Mouse (Mus musculus) embryonic fibroblast, embryonic 13.5 days (primary cell): ENCODE results near the gene Lrrc28. TPM values are rescaled to one million over a fixed set of nuclear protein-coding genes. Genes with fewer than 3 reads are reported as not detected.

Experiments
- H3K27ac ChIP-seq: 2 replicates; pipeline ENCODE4 v1.5.1; 2012; ENCODE audit warnings: low read length, control low read depth, inconsistent platforms; ENCODE audit not compliant: insufficient read depth
- H3K4me1 ChIP-seq: 2 replicates; pipeline ENCODE4 v1.6.1; 2011; ENCODE audit warnings: low read length; ENCODE audit not compliant: control insufficient read depth, insufficient read depth
- H3K4me3 ChIP-seq: 2 replicates; pipeline ENCODE4 v1.5.1; 2011; ENCODE audit warnings: mild to moderate bottlenecking, control low read depth, low read length; ENCODE audit not compliant: insufficient read depth
- CTCF ChIP-seq: IDR thresholded peaks from 2 replicates; pipeline ENCODE4 v1.5.1; 2011; ENCODE audit warnings: mild to moderate bottlenecking, control low read depth, low read length, moderate library complexity, borderline replicate concordance; ENCODE audit not compliant: insufficient read depth
- POLR2A ChIP-seq: IDR thresholded peaks from 2 replicates; pipeline ENCODE4 v1.6.1; 2011; ENCODE audit warnings: low read depth, mild to moderate bottlenecking, control low read depth, low read length, moderate library complexity
- polyA plus RNA-seq: library from polyadenylated mRNA; stranded (reverse); fragments of >200 nt; gene quantifications from 2 replicates; pipeline ENCODE4 v1.2.4, GENCODE M21; 2011; ENCODE audit warnings: low read depth; ENCODE audit not compliant: missing spikeins, insufficient read length

The Lrrc28 gene
- polyA plus RNA-seq, 1 experiment, result 43.1 TPM

GRCm38 (mm10) chr7:67486417-67486816, 158.7 kb downstream of the Lrrc28 start:
- no peak for TF ChIP-seq CTCF
- Histone ChIP-seq H3K4me1 (no peaks in the 10 kb centered on the region), H3K27ac (no peak overlapping the region), H3K4me3 (no peak overlapping the region)

- Histone ChIP-seq H3K4me1 (no peaks in the 10 kb centered on the region), H3K27ac (no peak overlapping the region), H3K4me3 (no peak overlapping the region)
- TF ChIP-seq CTCF (no peak), POLR2A (no peak)
Measured at GRCm38 (mm10) chr7:67483698-67484097, 161.4 kb downstream of the Lrrc28 start.

GRCm38 (mm10) chr7:67479576-67480413, 165.3 kb downstream of the Lrrc28 start:
- TF ChIP-seq POLR2A (no peak), CTCF (no peak)
- Histone ChIP-seq H3K4me3 (no peak overlapping the region), H3K27ac (no peak overlapping the region), H3K4me1 (no peaks in the 10 kb centered on the region)

- Histone ChIP-seq H3K4me3 (no peak overlapping the region), H3K4me1 (no peaks in the 10 kb centered on the region), H3K27ac (no peak overlapping the region)
- TF ChIP-seq CTCF (no peak), POLR2A (no peak)
Measured at GRCm38 (mm10) chr7:67479168-67479567, 165.9 kb downstream of the Lrrc28 start.

DNA sequence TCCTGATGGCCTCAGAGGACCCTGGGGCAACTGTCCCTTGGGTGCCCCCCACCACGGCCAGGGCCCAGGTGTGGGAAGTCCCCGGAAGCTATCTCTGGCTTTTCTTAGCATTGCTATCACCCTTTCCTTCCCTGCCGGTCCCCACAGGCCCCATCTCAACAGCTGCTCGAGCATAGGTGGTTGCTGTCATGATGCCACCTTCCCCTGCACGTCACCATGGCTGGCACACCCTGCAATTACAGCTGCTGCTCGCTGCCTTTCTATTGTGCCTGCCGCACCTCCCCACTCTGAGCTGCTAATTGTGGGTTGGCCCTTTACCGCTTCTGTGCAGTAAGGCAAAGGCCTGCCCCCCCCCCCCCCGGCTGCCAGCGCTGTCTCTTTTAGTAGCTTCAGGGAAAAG, 167.1 kb downstream of the Lrrc28 start:
- no peak for TF ChIP-seq CTCF
- TF ChIP-seq POLR2A, result no peak
- no peak overlapping the region for H3K4me3 ChIP-seq
- no peaks in the 10 kb centered on the region for H3K4me1 ChIP-seq
- no peak overlapping the region for H3K27ac ChIP-seq

GRCm38 (mm10) chr7:67471295-67471694, 173.8 kb downstream of the Lrrc28 start:
- Histone ChIP-seq H3K27ac (peak overlapping the region; percentile 59), H3K4me3 (no peak overlapping the region)
- TF ChIP-seq POLR2A, result no peak
- no peak for TF ChIP-seq CTCF

DNA sequence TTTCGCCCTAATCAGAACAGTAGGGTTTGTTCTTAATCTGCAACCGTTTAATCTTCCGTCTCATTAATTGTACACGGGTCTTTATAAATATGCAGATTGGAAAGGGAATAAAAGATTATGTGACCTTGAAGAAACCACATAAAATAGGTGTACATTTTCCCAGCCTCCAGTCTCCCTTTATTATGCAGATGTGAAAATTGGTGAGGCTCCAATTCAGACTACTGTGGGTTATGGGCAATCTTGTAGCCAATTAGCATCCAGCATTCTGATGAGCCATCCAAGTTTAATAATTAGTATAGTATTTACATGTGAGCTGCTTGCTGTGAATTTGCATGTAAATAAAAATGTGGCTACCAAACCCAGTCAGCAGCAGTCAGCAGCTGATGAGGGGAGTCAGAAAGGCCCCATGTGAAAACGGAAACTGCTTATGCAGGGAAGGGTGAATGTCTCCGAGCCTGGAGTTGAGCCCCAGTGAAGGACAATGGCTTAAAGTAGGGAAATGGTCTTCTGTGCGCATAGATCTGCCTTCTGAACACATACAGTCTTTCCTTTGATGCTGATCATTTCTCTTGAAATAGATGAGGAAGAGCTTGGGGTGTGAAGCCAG, 176.2 kb downstream of the Lrrc28 start:
- H3K4me1 ChIP-seq, result peaks cover 11% of the 10 kb centered on the region
- H3K4me3 ChIP-seq, result no peak overlapping the region
- TF ChIP-seq CTCF (no peak), POLR2A (no peak)
- no peak overlapping the region for H3K27ac ChIP-seq

More at GRCm38 (mm10) chr7:67471295-67471694, 173.8 kb downstream of the Lrrc28 start:
- H3K4me1 ChIP-seq, result peaks cover 11% of the 10 kb centered on the region

- H3K4me3 ChIP-seq, result no peak overlapping the region
- no peak for TF ChIP-seq CTCF
- TF ChIP-seq POLR2A, result no peak
- peaks cover 11% of the 10 kb centered on the region for H3K4me1 ChIP-seq
- no peak overlapping the region for H3K27ac ChIP-seq
Measured at GRCm38 (mm10) chr7:67468180-67468579, 176.9 kb downstream of the Lrrc28 start.

- Histone ChIP-seq H3K27ac (no peak overlapping the region), H3K4me1 (peaks cover 8% of the 10 kb centered on the region), H3K4me3 (no peak overlapping the region)
- no peak for TF ChIP-seq POLR2A
- TF ChIP-seq CTCF, result no peak
Measured at GRCm38 (mm10) chr7:67466322-67466721, 178.7 kb downstream of the Lrrc28 start.

GRCm38 (mm10) chr7:67464633-67465032, 180.4 kb downstream of the Lrrc28 start:
- no peak for TF ChIP-seq POLR2A
- no peak for TF ChIP-seq CTCF
- Histone ChIP-seq H3K4me1 (peaks cover 12% of the 10 kb centered on the region), H3K27ac (no peak overlapping the region), H3K4me3 (no peak overlapping the region)
